Mouse (Mus musculus) midbrain, embryonic 13.5 days (tissue): ENCODE measurements around the gene Sema5a. TPM values are rescaled to one million over a fixed set of nuclear protein-coding genes. Genes with fewer than 3 reads are reported as not detected.

Source experiments
- ATAC-seq: fragments of 200-750 bp; cut with Nextera tagmentation; 2 replicates; pipeline ENCODE4 v1.8.0; 2017; ENCODE audit warnings: mild to moderate bottlenecking, moderate TSS enrichment, moderate library complexity
- H3K27ac ChIP-seq: fragments of 300-500 bp; sonication (generic); 2 replicates; pipeline ENCODE4 v1.5.1; 2015; ENCODE audit warnings: inconsistent platforms, mild to moderate bottlenecking, moderate library complexity
- H3K27me3 ChIP-seq: fragments of 300-500 bp; sonication (generic); 2 replicates; pipeline ENCODE4 v1.6.1; 2015; ENCODE audit warnings: mild to moderate bottlenecking, inconsistent platforms
- H3K36me3 ChIP-seq: fragments of 300-500 bp; sonication (generic); 2 replicates; pipeline ENCODE4 v1.6.1; 2015; ENCODE audit warnings: mild to moderate bottlenecking, inconsistent platforms
- H3K4me1 ChIP-seq: fragments of 300-500 bp; sonication (generic); replicated peaks from 2 replicates; pipeline ENCODE4 v1.6.1; 2015; ENCODE audit warnings: inconsistent platforms
- H3K4me2 ChIP-seq: fragments of 300-500 bp; sonication (generic); replicated peaks from 2 replicates; pipeline ENCODE4 v1.6.1; 2015; ENCODE audit warnings: moderate library complexity, mild to moderate bottlenecking, inconsistent platforms
- H3K4me3 ChIP-seq: fragments of 300-500 bp; sonication (generic); replicated peaks from 2 replicates; pipeline ENCODE4 v1.5.1; 2015; ENCODE audit warnings: mild to moderate bottlenecking, inconsistent platforms
- H3K9ac ChIP-seq: fragments of 300-500 bp; sonication (generic); replicated peaks from 2 replicates; pipeline ENCODE4 v1.6.1; 2015; ENCODE audit warnings: mild to moderate bottlenecking, inconsistent platforms
- H3K9me3 ChIP-seq: fragments of 300-500 bp; sonication (generic); 2 replicates; pipeline ENCODE4 v1.6.1; 2016; ENCODE audit warnings: mild to moderate bottlenecking, inconsistent platforms
- WGBS: fragments of 180-500 bp; shearing (Covaris S2); methylation state at CpG from one replicate; pipeline ENCODE4 v1.1.7; 2015; 5-methylcytosine and 5-hydroxymethylcytosine counted together
- polyA plus RNA-seq: library from polyadenylated mRNA; unstranded; fragments of >200 nt; fragmentation: Nextera tagmentation; extraction: Ambion mirVana; gene quantifications from 2 replicates; pipeline ENCODE4 v1.2.1, GENCODE M21; 2015

The Sema5a gene
- polyA plus RNA-seq, 1 experiment from 2014 or later: 5.4 TPM

DNA sequence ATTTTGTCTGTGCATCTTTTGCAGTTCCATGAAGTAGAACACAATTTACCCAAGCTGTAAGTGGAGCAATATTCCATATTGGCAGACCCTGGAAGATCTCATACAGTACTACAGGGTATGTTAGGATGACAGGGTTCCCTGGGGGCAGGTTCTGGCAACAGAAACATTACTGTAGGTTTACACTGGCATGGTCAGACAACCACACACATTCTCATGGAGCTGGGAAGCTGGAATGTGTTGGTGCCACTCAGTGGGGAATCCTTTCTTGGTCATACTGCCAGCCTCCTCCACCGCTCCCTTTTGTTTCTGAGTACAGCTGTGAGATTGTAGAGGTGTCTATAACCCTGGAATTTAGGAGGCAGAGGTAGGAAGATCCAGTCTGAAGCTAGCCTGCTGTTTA, 11.2 kb upstream of the Sema5a start:
- Histone ChIP-seq H3K4me3 (no peak overlapping the region), H3K27ac (no peak overlapping the region), H3K27me3 (no peaks in the 10 kb centered on the region), H3K4me1 (no peaks in the 10 kb centered on the region), H3K4me2 (no peak overlapping the region), H3K36me3 (no peaks in the 10 kb centered on the region), H3K9me3 (no peaks in the 10 kb centered on the region), H3K9ac (no peak overlapping the region)
- ATAC-seq: no peak
- 96% methylated on average over 1 of the region's 1 CpGs for WGBS

- Histone ChIP-seq H3K36me3 (no peaks in the 10 kb centered on the region), H3K27me3 (no peaks in the 10 kb centered on the region), H3K4me2 (no peak overlapping the region), H3K9ac (no peak overlapping the region), H3K27ac (no peak overlapping the region), H3K9me3 (no peaks in the 10 kb centered on the region), H3K4me1 (peaks cover under 1% of the 10 kb centered on the region; the same call in 1 of the 2 replicates), H3K4me3 (no peak overlapping the region)
- 85% methylated on average over 2 of the region's 2 CpGs for WGBS
- ATAC-seq: no peak
These were observed 5.5 kb upstream of the Sema5a start for GRCm38 (mm10) chr15:32239099-32239498.

DNA sequence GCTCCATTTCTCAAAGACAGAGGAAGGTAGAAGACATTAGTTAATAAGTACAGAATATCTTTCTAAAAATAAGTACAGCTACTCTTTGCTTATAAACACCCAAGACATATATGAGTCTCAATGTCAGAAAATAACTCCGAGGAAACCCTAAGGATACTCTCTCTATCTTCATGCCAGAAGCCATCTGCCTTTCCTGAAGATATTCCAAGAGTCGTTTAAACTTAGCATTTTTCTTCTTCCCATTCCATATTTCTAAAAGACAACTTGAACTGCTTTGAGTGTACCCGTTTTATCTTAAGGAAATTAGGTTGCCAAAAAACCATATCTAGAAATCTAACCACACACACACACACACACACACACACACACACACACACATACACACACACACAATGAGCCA, 4.5 kb upstream of the Sema5a start:
- WGBS: 94% methylated on average over 3 of the region's 3 CpGs
- Histone ChIP-seq H3K36me3 (no peaks in the 10 kb centered on the region), H3K27ac (no peak overlapping the region), H3K4me1 (peaks cover 10% of the 10 kb centered on the region), H3K9me3 (no peaks in the 10 kb centered on the region), H3K9ac (no peak overlapping the region), H3K4me2 (no peak overlapping the region), H3K27me3 (no peaks in the 10 kb centered on the region), H3K4me3 (no peak overlapping the region)
- ATAC-seq: no peak

DNA sequence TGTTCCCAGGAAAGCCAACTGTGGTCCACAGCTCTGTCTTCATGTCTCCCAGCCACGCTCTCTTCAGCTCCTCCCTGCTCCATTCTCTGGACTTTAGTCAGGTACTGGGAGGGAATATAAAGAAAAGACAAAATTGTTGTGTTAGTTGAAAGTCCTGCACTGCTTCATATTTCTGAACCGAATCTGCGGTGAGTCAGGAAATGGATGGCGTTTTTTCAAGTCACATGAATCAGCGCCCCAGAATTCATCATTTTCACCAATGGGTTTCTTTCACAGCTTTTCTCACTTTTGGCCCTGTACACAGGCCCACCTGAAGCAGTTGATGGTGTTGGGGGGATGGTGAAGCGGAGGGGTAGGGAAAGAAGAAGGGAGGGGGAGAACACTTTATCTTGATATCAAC, 2.9 kb upstream of the Sema5a start:
- Histone ChIP-seq H3K4me1 (peaks cover 17% of the 10 kb centered on the region), H3K36me3 (no peaks in the 10 kb centered on the region)
- WGBS: 92% methylated on average over 6 of the region's 6 CpGs

GRCm38 (mm10) chr15:32243096-32243785, 1.4 kb upstream of the Sema5a start:
- Histone ChIP-seq H3K36me3 (no peaks in the 10 kb centered on the region), H3K27me3 (peaks cover 16% of the 10 kb centered on the region), H3K4me1 (peaks cover 18% of the 10 kb centered on the region), H3K27ac (no peak overlapping the region), H3K4me2 (peak overlapping the region; percentile 94; the same call in 1 of the 2 replicates), H3K9ac (no peak overlapping the region), H3K9me3 (no peaks in the 10 kb centered on the region), H3K4me3 (no peak overlapping the region)
- WGBS: 81% methylated on average over 12 of the region's 12 CpGs
- ATAC-seq: no peak

More for the DNA sequence above, 2.9 kb upstream of the Sema5a start:
- H3K4me2 ChIP-seq: no peak overlapping the region
- ATAC-seq: no peak
- H3K27me3 ChIP-seq: 0 out of 2 replicates have a peak, but pooled peaks cover 2% of the 10 kb centered on the region
- H3K27ac ChIP-seq: no peak overlapping the region
- H3K4me3 ChIP-seq: no peak overlapping the region
- H3K9me3 ChIP-seq: no peaks in the 10 kb centered on the region
- H3K9ac ChIP-seq: no peak overlapping the region

DNA sequence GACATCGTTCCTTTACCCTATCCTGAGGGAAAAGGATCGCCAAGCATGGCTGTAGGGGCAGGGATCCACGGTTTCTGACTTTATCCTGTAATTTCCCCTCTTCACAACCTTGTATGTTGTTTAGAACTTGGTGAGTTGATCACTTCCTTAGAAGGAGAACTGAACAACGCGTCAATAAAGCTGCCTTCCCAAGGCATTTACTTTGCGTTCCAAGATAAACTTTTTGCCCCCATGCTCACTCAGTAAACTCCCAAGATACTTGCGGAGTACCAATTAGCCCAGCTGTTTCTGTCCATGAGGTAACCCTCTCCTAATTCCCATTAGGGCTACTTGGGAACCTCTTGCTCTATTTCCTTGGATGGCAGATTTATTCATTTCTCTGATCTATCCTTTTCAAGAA, 786 bp upstream of the Sema5a start:
- WGBS: 72% methylated on average over 7 of the region's 7 CpGs
- Histone ChIP-seq H3K27ac (no peak overlapping the region), H3K9me3 (no peaks in the 10 kb centered on the region), H3K9ac (no peak overlapping the region), H3K27me3 (peaks cover 16% of the 10 kb centered on the region), H3K4me1 (peaks cover 18% of the 10 kb centered on the region), H3K36me3 (no peaks in the 10 kb centered on the region), H3K4me2 (peak overlapping the region; percentile 94), H3K4me3 (peak overlapping the region; percentile 55)
- ATAC-seq: no peak

DNA sequence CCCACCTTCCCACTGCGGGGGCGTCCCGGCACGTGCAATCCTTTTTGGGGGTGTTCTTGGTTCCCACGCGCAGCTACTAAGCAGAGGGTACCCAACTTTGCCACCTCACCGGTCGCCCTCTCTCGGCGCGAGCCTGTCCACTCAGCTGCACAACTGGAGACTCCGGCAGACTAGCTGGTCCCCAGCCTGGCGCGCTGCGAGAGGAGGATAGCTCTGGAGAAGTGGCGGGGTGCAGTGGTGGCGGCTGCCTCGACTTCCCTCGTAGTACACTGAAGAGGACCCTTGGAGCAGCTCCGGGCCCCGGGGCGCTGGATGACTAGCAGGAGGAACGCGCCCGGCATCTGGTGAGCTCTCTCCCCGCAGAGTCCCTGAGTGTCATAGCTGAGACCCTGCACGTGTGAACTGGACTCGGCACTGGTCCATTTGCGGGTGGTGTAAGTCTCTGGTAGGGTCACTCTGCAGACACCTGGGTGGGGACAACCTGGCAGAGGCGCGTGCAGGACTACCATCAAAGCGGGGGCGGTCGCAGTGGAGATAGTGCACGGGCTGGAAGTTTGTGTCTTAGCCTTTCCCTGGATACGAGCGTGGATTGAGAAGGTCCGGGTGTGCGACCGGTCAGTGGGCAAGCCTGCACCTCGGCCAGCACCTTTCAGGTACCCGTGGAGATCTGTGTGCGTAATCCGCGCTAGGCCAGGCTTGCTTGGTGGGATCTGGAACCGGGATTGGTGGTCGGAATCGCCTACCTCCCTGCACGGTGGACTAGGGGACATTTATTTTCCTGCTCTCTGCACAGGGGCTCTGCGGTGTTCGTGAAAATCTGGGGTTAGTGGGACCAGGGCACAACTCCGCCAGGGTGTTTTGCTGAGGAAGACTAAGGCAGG, 586 bp downstream of the Sema5a start:
- Histone ChIP-seq H3K9me3 (no peaks in the 10 kb centered on the region), H3K4me2 (peak overlapping the region; percentile 94), H3K27ac (no peak overlapping the region), H3K4me3 (peak overlapping the region; percentile 55), H3K36me3 (no peaks in the 10 kb centered on the region), H3K4me1 (peaks cover 18% of the 10 kb centered on the region), H3K27me3 (peaks cover 16% of the 10 kb centered on the region), H3K9ac (peak overlapping the region; percentile 60)
- ATAC-seq: peak; percentile 75
- under 1% methylated on average over 52 of the region's 52 CpGs for WGBS

DNA sequence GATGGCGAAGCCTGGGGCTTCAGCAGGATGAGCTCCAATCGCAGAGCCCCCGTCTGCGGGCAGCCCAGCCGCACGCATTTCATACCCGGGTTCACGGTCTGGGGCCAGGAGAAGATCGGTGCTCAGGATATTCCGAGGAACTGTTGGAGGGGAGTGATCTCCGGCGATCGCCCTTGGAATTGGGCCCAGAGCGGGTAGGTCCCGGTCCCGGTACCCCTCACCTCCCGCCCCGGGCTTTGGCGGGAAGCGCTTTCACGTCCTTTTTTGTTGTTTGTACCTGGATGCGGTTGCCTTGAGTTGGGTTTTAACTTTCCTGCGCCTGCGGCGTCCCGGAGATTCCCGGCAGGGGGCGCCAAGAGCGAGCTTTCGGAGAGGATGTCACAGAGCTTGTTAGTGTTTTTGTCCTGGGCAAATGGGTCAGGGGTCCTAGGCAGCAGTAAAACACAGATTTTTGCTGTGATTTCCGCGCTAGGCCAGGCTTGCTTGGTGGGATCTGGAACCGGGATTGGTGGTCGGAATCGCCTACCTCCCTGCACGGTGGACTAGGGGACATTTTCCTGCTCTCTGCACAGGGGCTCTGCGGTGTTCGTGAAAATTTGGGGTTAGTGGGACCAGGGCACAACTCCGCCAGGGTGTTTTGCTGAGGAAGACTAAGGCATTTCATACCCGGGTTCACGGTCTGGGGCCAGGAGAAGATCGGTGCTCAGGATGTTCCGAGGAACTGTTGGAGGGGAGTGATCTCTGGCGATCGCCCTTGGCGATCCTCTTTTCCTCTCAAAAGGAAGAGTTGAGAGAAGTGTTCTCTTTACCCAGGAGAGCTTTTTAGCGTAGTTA, 1.4 kb downstream of the Sema5a start:
- Histone ChIP-seq H3K9me3 (no peaks in the 10 kb centered on the region), H3K9ac (peak overlapping the region; percentile 61), H3K27ac (no peak overlapping the region), H3K4me3 (peak overlapping the region; percentile 55), H3K4me1 (peaks cover 18% of the 10 kb centered on the region), H3K27me3 (peaks cover 16% of the 10 kb centered on the region), H3K4me2 (peak overlapping the region; percentile 94), H3K36me3 (no peaks in the 10 kb centered on the region)
- under 1% methylated on average over 47 of the region's 47 CpGs for WGBS
- peak; percentile 65 for ATAC-seq

DNA sequence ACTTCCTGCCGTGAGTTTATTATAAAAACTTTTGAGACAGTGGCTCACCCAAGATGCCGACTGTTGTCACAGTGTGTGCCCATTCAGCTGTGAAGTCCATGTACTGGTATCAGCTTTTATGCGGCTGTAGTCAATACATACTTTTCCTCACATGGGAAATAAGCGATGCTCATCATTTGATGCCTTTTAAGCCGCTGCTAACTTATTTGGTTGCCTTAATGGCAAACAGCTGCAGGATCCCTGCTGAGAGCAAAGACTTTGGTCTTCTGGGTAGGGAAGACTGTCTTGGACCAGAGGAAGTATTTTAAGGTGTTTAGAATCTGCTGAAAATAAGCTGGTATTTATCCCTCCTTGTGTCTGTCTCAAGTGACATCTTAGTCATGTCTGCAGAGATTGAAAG, 2.7 kb downstream of the Sema5a start:
- Histone ChIP-seq H3K27me3 (peaks cover 16% of the 10 kb centered on the region), H3K4me1 (peaks cover 18% of the 10 kb centered on the region), H3K9ac (no peak overlapping the region), H3K9me3 (no peaks in the 10 kb centered on the region), H3K36me3 (no peaks in the 10 kb centered on the region), H3K4me2 (peak overlapping the region; percentile 94), H3K4me3 (peak overlapping the region; percentile 55), H3K27ac (no peak overlapping the region)
- no peak for ATAC-seq
- WGBS: 59% methylated on average over 5 of the region's 5 CpGs

- no peak for ATAC-seq
- Histone ChIP-seq H3K4me1 (peaks cover 2% of the 10 kb centered on the region), H3K27me3 (no peaks in the 10 kb centered on the region), H3K4me3 (no peak overlapping the region), H3K9ac (no peak overlapping the region), H3K9me3 (0 out of 2 replicates have a peak, but pooled peaks cover 4% of the 10 kb centered on the region), H3K4me2 (no peak overlapping the region), H3K36me3 (no peaks in the 10 kb centered on the region), H3K27ac (no peak overlapping the region)
- 87% methylated on average over 2 of the region's 2 CpGs for WGBS
These were observed 10.2 kb downstream of the Sema5a start for GRCm38 (mm10) chr15:32254806-32255205.

DNA sequence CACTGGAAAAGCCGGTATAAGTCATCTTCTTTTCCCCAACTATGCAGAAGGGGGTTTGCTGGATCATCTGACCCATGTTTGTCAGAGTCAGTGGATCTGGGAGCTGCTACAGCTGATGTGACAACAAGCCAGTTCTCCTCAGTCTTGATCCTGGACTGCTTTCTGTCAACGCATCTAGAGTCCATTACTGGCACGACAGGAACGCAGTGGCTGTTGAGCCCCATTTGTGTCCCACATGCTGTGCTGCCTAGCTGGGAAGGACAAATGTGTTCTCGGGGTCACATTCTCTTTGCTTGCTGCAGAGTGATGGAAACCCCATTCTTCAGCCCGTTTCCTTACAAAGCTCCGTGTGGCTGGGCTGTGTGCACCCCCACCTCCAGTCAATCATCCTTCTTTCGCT, 12.7 kb downstream of the Sema5a start:
- Histone ChIP-seq H3K4me2 (no peak overlapping the region), H3K9me3 (0 out of 2 replicates have a peak, but pooled peaks cover 4% of the 10 kb centered on the region), H3K9ac (no peak overlapping the region), H3K36me3 (no peaks in the 10 kb centered on the region), H3K4me1 (peaks cover 14% of the 10 kb centered on the region), H3K27ac (no peak overlapping the region), H3K4me3 (no peak overlapping the region), H3K27me3 (no peaks in the 10 kb centered on the region)
- WGBS: 83% methylated on average over 8 of the region's 8 CpGs
- ATAC-seq: no peak
